Mouse (Mus musculus): ENCODE results near the gene Slc9a9.
A peak's percentile ranks its signal among the peaks of the same experiment; 100 is the strongest.

Gene Slc9a9

DNA sequence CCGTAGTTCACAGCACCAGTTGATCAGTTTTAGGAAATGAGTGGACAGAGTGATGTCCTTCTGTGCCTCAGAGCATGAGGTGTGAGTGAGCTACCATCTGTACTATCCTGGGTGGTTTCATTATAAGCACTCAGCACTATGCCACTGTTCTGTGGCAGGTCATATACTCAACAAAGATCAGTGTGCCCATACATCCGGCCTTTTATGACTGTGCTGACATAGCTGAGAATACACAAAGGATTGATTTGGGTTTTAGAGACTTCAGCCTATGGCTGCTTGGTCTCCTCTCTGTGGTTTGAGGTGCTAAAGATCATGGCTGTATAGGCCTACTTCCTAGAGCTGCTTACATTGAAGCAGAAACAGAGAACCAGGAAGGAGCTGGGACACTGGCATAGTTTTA, 12.6 kb downstream of the Slc9a9 start:
- DNase-seq (ENCODE audit: low read depth, low spot score) = no peak

- DNase-seq (ENCODE audit: low read depth, low spot score) = no peak
These were observed 15.9 kb downstream of the Slc9a9 start for GRCm38 (mm10) chr9:94685640-94686039.

DNA sequence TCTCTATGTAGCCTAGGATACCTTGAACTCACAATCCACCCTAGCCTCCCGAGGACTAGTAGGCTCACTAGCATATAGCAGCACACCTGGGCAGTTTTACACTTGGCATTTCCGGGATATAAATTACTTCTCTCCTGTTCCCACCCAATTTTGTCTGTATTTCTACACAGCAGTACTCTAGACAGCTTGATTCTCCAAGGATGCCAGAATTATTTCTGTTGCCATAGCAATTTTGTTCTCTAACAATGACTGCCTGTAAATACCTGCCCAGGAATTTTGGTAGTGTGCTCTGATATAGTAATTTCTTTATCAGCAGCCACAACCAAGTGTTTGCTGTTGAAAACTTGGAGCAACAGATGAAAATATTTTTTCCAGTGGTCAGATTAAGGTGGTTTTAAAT, 16.7 kb downstream of the Slc9a9 start:
- no peak for DNase-seq (ENCODE audit: low read depth, low spot score)

DNA sequence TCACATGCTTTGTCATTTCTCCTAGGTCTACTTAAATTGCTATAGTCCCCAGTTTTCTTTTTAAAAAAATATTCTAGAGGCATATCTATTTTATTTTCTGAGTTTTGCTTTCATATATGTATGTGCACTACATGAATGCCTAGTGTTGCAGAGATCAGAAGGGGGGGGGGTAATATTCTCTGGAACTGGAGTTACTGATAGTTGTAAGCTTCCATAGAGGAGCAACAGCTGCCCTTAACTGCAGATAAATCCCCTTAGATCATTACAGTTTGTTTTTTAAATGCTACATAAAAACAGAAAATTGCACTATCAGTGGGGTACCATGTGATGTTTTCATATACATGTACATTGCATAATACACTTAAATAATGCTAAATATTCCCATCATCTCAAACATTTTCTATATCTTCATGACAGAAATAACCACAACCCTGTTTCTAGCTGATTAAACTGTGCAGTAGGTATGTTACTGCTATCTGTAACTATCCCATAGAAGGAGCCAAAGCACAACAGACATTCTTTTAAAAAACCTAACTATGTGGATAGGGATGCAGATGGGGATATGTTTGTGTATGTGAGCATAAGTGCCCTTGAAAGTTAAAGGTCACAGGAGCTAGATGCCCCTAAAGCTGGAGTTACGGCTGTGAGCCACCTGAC, 17.6 kb downstream of the Slc9a9 start:
- DNase-seq (ENCODE audit: low read depth, low spot score) = no peak

DNA sequence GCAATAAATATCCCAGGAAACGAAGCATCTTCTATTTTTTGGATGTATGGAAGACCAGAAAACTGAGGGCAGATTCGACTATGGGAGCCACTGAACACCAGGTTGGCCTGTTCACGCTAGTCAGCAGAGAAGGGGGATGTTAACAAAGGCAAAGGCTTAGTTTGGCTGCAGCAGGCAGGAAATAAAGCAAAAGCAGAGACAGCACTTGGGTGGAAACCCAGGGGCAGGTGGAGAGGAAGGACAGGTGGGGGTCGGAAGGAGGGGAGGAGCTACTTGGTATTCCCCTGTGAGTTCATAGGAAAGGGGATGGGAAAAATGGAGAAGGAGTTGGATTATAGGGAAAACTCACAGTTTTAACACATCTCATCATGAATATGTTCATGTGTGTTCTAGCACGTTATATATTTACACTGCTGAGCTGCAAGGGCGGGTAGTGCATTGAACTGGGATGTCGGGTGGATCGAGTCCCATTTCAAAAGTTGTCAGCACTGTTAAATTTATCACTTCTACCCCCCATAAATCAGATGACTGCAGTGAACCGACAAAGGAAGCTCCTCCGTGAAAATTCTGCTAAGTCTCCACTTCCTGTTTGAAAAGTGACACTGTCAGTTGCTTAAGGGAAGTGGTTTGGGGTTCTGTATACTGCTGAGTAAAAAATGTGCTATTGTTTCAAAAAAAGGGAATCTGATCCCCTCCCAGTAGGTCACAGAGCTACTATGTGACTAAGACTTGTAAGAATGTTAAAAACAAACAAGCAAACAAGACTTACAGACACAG, 21.8 kb downstream of the Slc9a9 start:
- no peak for DNase-seq (ENCODE audit: low read depth, low spot score)

DNA sequence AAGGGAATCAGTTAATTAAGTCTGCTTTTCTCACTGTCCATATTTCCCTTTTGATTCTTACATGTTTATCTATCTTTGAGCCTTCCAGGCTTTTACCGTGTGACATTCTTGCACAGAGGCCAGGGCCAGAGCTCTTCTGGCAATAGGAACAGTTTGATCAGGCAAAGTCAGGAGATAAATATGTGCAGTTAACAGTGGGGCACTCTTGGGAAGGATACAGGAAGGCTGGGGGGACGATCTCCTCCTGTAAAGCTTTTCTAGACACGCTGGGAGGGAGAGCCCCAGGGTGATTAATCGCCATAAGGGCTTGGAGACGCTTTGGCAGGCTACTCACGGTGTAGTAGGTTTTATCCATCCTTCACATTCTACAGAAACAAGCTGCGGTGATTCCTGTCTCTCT, 22.4 kb downstream of the Slc9a9 start:
- DNase-seq (ENCODE audit: low read depth, low spot score) = no peak

DNA sequence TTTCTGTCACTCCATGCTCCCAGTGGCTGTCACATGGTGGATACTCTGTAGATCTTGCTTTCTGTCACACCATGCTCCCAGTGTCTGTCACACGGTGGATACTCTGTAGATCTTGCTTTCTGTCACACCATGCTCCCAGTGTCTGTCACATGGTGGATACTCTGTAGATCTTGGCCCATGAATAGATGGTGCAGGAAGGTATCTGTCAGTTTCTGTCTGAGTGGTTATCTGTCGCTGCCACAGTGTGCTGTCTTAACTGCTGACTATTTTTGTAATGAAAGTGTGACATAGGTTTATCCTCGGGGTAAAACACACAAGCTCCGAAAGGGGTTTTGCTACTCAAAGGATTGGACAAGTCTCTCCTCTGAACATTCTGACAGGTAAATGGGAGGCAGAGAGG, 24.5 kb downstream of the Slc9a9 start:
- no peak for DNase-seq (ENCODE audit: low read depth, low spot score)

DNA sequence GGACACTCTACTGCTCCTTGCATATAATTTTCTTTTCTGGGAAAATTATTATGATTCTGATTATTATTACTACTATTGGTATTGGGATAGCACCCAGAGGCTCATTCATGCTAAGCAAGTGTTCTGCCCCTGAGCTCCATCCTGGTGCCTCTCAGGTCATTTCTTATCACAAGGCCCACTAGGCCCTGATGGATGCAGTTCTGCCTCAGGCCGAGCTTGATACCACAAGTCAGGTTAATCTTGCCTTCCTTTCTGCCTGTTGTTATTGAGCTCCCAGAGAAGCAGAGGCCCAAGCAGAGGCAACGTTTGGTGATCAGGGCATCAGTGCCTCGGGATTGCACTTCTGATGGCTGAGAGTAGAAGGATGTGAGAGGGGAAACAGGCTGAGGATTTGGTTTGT, 25.3 kb downstream of the Slc9a9 start:
- no peak for DNase-seq (ENCODE audit: low read depth, low spot score)

DNA sequence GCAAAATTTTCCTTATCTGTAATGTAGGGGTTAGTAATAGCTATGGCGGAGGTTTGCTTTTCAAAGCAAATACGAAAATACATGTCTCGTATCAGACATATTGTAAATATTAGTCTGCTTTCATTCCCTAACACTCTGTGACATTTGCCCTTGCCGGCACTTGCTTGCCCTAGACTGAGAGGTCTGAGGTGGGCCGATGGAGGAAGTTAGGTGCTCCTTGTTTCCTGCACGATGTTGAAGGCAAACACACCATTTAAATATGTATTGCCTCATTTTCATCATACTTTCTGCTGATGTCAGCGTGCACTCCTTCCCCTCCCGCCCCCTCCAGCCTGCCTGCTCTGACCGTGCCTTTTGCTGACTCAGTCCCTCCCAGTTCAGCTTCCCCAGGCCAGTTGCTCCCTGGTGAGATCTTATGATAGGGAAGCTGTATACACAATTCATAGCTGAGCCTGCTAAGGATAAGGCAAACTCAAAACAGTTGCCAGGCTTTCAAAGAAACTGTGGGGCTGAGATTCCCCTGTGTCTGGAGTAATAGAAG, 26.9 kb downstream of the Slc9a9 start:
- DNase-seq (ENCODE audit: low read depth, low spot score) = no peak

GRCm38 (mm10) chr9:94698175-94698574, 28.5 kb downstream of the Slc9a9 start:
- no peak for DNase-seq (ENCODE audit: low read depth, low spot score)

- DNase-seq (ENCODE audit: low read depth, low spot score) = peak; percentile 29
These were observed 30.8 kb downstream of the Slc9a9 start for GRCm38 (mm10) chr9:94700549-94700948.

DNA sequence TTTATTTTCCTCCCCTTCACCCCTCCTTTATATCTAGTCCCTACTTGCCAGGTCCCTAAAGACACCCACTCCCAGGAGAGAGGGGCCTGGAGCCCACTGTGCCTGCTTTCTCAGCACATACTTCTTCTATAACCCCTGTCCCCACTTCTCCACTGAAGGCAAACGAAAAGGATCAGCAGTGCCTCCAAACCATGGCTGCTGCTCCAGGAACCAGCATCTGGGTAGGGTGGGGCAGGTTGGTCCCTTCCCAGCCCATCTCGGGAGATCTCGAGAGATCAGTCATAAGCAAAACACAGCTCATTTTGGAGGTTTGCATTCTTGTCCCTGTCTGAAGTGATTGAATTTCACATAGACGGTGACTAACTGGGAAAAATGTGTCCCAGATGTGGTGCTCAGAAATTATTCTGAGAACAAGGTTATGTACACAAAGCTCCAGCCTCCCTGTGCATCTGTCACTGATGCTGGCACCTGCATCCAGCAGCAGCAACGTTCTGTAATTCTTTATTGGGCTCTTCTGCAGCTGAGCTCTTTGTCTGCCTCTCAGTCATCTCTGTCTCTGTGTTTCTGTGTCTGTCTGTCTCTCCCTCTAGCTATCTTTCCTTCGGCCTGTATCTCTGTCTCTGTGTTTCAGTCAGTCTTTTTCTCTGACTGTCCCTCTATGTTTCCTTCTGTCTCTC, 31.6 kb downstream of the Slc9a9 start:
- DNase-seq (ENCODE audit: low read depth, low spot score) = no peak

DNA sequence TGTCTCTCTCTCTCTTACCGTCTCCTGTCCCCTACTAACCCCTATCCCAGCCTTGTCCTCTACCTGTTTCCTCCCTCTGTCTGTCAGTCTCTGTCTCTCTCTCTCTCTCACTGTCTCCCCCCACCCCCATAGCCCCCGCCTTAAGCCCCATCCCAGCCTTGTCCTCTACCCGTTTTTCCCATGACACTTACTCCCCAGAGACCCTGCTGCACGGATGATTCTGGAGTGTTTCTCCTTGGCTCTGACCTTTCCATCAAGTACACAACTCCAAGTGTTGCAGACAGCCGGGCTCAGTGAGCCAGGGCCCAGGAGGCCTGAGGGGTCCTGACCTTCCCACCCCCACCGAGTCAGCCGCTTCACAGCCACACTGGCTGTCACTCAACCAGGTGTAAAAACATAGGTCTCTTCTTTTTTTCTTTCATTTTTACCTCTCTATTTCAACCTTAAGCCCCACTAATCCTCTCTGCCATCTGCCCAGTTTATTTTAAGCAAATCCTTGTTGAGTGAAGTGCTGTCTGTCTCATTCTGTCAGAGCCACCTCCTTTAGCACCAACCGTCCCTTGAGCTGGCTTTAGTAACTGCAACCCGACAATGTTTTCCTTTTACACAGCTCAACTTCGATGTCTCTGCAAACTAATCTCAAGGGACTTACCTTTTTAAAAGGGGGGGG, 32.4 kb downstream of the Slc9a9 start:
- peak; percentile 70 for DNase-seq (ENCODE audit: low read depth, low spot score)

DNA sequence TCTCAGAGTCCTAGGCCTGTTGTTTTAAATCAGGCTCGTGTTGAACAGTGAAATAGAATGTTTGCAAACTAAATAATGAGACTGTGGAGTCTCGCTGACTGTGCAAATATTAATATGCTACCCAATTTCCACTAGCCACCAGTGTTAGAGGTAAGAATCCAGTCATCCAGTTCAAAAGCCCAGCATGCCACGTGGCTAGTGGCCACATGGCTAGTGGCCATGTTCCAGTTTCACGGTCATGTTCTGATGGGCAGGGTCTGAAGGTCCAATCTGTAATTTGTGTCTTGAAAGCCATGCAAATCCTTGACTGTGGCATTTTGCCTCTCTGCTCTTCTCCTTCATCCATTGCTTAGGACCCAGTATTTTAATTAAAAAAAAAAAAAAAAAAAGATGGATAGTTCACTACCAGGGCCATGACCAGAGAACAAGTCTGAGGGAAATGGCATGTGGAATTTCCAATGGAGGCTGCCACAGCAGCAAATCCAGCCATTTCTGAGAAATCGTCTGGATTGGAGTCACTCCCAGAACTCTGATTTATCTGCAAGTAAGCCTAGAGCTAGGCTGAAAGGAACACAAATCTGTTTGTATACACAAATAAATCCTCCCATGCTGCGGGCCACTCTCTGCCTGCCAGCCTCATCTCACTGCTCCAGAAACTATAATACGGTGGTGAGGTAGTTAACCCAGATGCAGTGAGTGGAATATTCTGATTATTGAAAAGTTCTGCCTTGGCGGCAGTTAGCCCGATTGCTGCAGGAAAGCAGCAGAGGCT, 35.5 kb downstream of the Slc9a9 start:
- DNase-seq (ENCODE audit: low read depth, low spot score) = no peak

- DNase-seq (ENCODE audit: low read depth, low spot score) = no peak
These were observed 36.0 kb downstream of the Slc9a9 start for GRCm38 (mm10) chr9:94705758-94706026.

GRCm38 (mm10) chr9:94712084-94712483, 42.4 kb downstream of the Slc9a9 start:
- DNase-seq (ENCODE audit: low read depth, low spot score) = no peak

DNA sequence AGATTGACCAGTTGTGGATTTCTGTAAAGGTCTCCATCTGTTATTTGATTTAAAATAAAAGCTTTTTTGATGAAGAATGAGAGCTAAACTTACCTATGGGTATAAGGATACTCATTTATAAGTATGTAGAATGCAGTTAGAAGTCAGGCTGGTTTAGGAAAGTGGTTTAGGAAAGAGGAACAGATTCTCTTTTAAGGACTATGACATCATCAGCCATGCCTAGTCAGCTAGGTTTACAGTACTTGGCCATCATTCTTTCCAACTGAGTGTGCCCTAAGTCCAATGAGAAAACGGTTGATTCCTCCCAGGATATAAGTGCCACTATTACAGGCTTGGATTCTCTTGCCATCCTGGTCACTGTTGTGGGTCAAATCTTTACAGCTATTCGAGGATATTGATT, 47.0 kb downstream of the Slc9a9 start:
- DNase-seq (ENCODE audit: low read depth, low spot score) = no peak

DNA sequence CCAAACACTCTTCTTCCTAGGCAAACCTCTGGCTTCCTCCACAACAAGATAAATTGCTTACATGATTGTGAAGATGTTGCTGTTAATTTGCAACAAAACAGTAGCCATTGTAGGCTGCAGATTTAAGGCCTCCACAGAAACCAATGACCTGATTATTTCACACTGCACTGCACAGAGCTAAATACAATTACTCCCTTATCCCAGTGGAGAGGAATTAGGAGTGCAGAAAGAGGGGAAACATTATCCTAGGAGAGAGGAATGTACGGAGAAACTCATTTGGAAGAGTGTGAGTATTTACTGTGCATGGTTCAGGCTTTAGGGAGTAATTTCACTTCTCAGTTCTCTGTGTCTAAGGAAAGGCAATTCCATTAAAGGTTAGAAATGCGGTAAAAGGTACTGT, 53.9 kb downstream of the Slc9a9 start:
- DNase-seq (ENCODE audit: low read depth, low spot score) = no peak

- no peak for DNase-seq (ENCODE audit: low read depth, low spot score)
These were observed 55.4 kb downstream of the Slc9a9 start for GRCm38 (mm10) chr9:94725121-94725520.

- DNase-seq (ENCODE audit: low read depth, low spot score) = peak; percentile 25
These were observed 57.7 kb downstream of the Slc9a9 start for GRCm38 (mm10) chr9:94727457-94727856.

DNA sequence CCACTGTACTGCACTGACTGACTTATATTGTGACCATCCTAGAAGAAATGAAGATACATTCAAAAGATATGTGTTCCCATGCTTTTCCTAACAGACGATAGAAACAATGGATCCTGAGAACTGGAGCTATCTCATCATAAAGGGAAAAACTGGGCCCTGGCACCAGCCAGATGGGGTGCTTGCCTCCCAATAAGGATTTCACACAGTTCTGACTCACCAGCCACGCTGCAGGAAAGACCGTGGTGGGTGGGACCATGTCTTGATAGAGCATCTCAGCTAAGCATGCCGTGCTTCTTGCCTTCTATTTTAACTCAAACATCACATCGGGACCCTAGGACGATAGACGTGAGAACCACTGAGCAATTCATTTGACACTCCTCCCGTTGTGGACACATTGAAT, 60.7 kb downstream of the Slc9a9 start:
- DNase-seq (ENCODE audit: low read depth, low spot score) = no peak

GRCm38 (mm10) chr9:94732136-94732535, 62.4 kb downstream of the Slc9a9 start:
- DNase-seq (ENCODE audit: low read depth, low spot score) = no peak
